Mouse (Mus musculus) adrenal gland, postnatal 4 days (tissue): ENCODE data around the gene Csad. TPM values are rescaled to one million over a fixed set of nuclear protein-coding genes. Genes with fewer than 3 reads are reported as not detected.
"Not testable (repeated sequence)": the region's sequence is repeated elsewhere in the genome, so short reads cannot be mapped to it uniquely, and the experiment has no call there.

Experiments
- DNase-seq, 2 experiments: peaks; one replicate each; pipeline ENCODE4 v3.0.0; 2021 to 2022; ENCODE audit warnings: low spot score in 2 of 2, mixed read lengths in 2 of 2
- total RNA-seq, 2 experiments: library from RNA; stranded (reverse); gene quantifications; 2 replicates each; pipeline ENCODE4 v1.2.3; 2021

The Csad gene
- total RNA-seq, 2 experiments from 2014 or later = 90.0 to 106 TPM

GRCm38 (mm10) chr15:102238543-102239259 is 34.2 kb upstream of the Csad start:
- no peak for DNase-seq

GRCm38 (mm10) chr15:102235371-102236027 is 31.0 kb upstream of the Csad start:
- DNase-seq = no peak

- DNase-seq = no peak
These were observed 29.4 kb upstream of the Csad start for GRCm38 (mm10) chr15:102233896-102234295.

GRCm38 (mm10) chr15:102232764-102233163 is 28.2 kb upstream of the Csad start:
- DNase-seq = no peak

GRCm38 (mm10) chr15:102231748-102232147 is 27.2 kb upstream of the Csad start, which contains the start of gene Itgb7:
Gene Itgb7, minus strand, starts transcription at chr15:102231944.
- DNase-seq = no peak

- no peak for DNase-seq
These were observed 26.1 kb upstream of the Csad start for GRCm38 (mm10) chr15:102230408-102231321.

GRCm38 (mm10) chr15:102225619-102226018 is 21.1 kb upstream of the Csad start:
- DNase-seq = not testable (repeated sequence)

- DNase-seq = no peak
These were observed 20.6 kb upstream of the Csad start for GRCm38 (mm10) chr15:102224992-102225617.

GRCm38 (mm10) chr15:102224186-102224991 is 19.9 kb upstream of the Csad start:
- peak; percentile 64 to 66 for DNase-seq

GRCm38 (mm10) chr15:102222386-102222785 is 17.9 kb upstream of the Csad start:
- no peak for DNase-seq

GRCm38 (mm10) chr15:102217325-102217724 is 12.8 kb upstream of the Csad start:
- DNase-seq = no peak

- DNase-seq = no peak
These were observed 12.1 kb upstream of the Csad start for GRCm38 (mm10) chr15:102216459-102217228.

GRCm38 (mm10) chr15:102215624-102216023 is 11.1 kb upstream of the Csad start:
- no peak for DNase-seq

- no peak for DNase-seq
These were observed 9.6 kb upstream of the Csad start for GRCm38 (mm10) chr15:102214132-102214531.

GRCm38 (mm10) chr15:102211895-102212294 is 7.4 kb upstream of the Csad start:
- no peak for DNase-seq

- DNase-seq = no peak
These were observed 6.3 kb upstream of the Csad start for GRCm38 (mm10) chr15:102210816-102211215.

- DNase-seq = no peak
These were observed 4.6 kb upstream of the Csad start for GRCm38 (mm10) chr15:102209114-102209513.

GRCm38 (mm10) chr15:102208092-102208561 is 3.6 kb upstream of the Csad start:
- DNase-seq = no peak

GRCm38 (mm10) chr15:102207351-102207750 is 2.8 kb upstream of the Csad start:
- no peak for DNase-seq
